Mouse (Mus musculus): Measurements from ENCODE around the gene Mcoln3. TPM values are rescaled to one million over a fixed set of nuclear protein-coding genes. Genes with fewer than 3 reads are reported as not detected.
A peak's percentile ranks its signal among the peaks of the same experiment; 100 is the strongest.

Mcoln3 gene
- polyA plus RNA-seq, 1 experiment from 2014 or later: 4.8 TPM

DNA sequence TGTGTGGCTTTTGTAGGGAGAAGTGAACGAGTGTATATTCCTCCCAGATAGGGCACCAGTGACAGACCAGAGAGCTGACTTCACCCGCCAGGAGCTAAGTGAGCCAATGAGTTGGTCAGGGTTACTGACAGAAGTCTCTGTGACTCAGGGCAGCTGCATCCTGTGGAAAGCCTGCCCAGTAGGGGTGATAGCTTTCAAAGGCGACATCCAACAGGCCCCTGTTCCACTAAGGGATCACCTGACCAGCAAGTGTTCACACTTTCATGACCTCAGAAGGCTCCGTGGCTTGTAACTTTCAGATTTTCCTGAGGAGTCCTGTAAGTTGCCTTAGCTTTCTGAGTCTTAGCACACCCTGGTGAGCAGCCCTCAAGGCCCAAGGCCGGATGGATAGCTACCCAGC lies 55.8 kb downstream of the Mcoln3 start:
- no peaks in the 10 kb centered on the region for H3K36me3 ChIP-seq (ENCODE audit: control insufficient read depth, insufficient read depth, low read length)
- no peak overlapping the region for H3K4me3 ChIP-seq (ENCODE audit: low read depth, low read length)
- no peaks in the 10 kb centered on the region for H3K4me1 ChIP-seq (replicated peaks; ENCODE audit: control insufficient read depth, insufficient read depth, low read length)
- H3K9ac ChIP-seq (ENCODE audit: low read length): no peak overlapping the region
- H3K9me3 ChIP-seq (ENCODE audit: control insufficient read depth, low read length): no peaks in the 10 kb centered on the region
- H3K27ac ChIP-seq (ENCODE audit: low read depth, low read length): no peak overlapping the region
- DNase-seq (ENCODE audit: low spot score) (no peak), ATAC-seq (replicated peaks; ENCODE audit: low FRiP score) (no peak)
- H3K4me2 ChIP-seq (ENCODE audit: low read depth, low read length, severe bottlenecking): no peak overlapping the region
- WGBS: 77% methylated on average over 5 of the region's 5 CpGs
- H3K27me3 ChIP-seq (ENCODE audit: control insufficient read depth, insufficient read depth, low read length): no peaks in the 10 kb centered on the region

DNA sequence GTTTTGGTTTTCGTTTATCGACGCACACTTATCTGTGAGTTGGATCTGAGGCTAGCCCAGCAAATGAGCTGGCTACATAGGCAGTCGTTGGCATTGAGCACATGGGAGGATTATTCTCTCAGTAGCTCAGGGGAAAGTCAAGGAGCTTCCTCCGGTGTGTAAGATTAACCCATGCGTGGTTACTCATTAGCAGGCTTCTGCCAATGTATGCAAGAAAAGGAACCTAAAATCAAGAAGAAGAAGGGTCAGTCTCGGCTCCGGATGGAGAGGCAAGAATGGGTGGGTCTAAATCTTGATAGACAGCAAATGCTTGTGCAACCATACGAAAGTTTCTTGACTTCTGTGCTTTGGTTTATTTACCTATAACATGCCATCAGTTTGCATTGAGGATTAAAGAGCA lies 57.0 kb downstream of the Mcoln3 start:
- DNase-seq (ENCODE audit: low spot score) (no peak), ATAC-seq (replicated peaks; ENCODE audit: low FRiP score) (no peak)
- H3K36me3 ChIP-seq (ENCODE audit: control insufficient read depth, insufficient read depth, low read length): no peaks in the 10 kb centered on the region
- H3K27me3 ChIP-seq (ENCODE audit: control insufficient read depth, insufficient read depth, low read length): no peaks in the 10 kb centered on the region
- no peak overlapping the region for H3K4me3 ChIP-seq (ENCODE audit: low read depth, low read length)
- no peak overlapping the region for H3K9ac ChIP-seq (ENCODE audit: low read length)
- 88% methylated on average over 9 of the region's 9 CpGs for WGBS
- no peaks in the 10 kb centered on the region for H3K4me1 ChIP-seq (replicated peaks; ENCODE audit: control insufficient read depth, insufficient read depth, low read length)
- H3K27ac ChIP-seq (ENCODE audit: low read depth, low read length): no peak overlapping the region
- no peaks in the 10 kb centered on the region for H3K9me3 ChIP-seq (ENCODE audit: control insufficient read depth, low read length)
- H3K4me2 ChIP-seq (ENCODE audit: low read depth, low read length, severe bottlenecking): no peak overlapping the region

DNA sequence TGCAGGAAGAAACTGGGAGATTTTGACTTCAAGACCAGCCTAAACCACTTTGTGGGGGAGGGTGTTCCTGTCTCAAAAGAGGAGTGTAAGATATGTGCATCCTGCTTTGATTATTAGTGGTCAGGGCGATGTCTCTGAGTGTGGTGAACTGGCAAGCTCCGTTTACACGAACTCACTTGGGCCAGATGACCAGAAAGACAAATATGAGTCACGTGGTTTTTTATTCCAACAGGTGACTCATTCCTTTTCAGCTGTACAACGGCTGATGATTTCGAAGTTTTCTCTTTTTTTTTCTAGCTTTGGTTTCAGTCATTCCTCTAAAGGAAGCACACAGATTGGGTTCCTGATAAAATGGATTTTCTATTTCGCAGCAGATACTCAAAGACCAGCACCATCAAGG lies 60.0 kb downstream of the Mcoln3 start:
- Histone ChIP-seq H3K27ac (ENCODE audit: low read depth, low read length) (no peak overlapping the region), H3K4me2 (ENCODE audit: low read depth, low read length, severe bottlenecking) (no peak overlapping the region; the same call in 1 of the 2 replicates), H3K9me3 (ENCODE audit: control insufficient read depth, low read length) (no peaks in the 10 kb centered on the region), H3K36me3 (ENCODE audit: control insufficient read depth, insufficient read depth, low read length) (no peaks in the 10 kb centered on the region), H3K9ac (ENCODE audit: low read length) (no peak overlapping the region), H3K4me3 (ENCODE audit: low read depth, low read length) (no peak overlapping the region), H3K27me3 (ENCODE audit: control insufficient read depth, insufficient read depth, low read length) (no peaks in the 10 kb centered on the region), H3K4me1 (replicated peaks; ENCODE audit: control insufficient read depth, insufficient read depth, low read length) (no peaks in the 10 kb centered on the region)
- WGBS: 85% methylated on average over 7 of the region's 7 CpGs
- no peak for ATAC-seq (replicated peaks; ENCODE audit: low FRiP score)
- DNase-seq (ENCODE audit: low spot score): no peak

DNA sequence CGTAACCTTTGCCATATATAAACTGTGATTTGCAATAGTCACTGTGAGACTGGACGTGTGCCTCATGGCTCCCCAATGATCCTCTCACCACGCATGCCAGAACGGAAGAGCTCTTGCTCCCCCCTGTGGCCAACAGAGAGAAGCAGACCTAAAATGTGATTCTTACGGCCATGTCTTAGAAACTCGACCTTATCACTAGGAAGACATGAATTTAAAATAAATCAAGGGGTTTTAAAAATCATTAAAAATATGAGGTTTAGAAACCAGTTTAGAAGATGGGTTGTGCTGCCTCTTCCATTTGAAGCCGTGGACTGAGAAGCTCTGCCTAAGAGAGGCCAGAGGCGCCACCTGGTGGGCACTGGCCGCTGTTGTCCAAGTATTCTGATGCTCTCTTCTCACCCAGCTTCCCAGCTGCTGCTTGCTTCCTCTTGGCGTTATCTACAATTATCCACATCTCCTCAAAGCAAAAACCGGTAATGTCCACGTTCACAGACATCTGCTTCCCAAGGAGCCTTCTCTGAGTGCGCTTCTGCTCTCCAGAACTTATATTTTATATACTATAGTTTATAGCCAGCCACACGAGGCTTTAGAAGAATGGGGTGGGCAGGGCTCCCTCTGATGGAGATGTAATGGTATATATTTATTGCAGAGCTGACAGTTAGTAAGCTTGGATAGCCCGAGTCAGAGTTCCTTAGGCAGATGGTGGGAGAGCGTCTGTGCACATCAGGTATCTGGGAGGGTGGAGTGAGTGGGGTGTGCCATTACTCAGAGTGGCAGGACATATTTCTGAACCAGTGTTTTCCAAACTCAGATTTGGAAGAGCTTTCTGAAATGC lies 60.7 kb downstream of the Mcoln3 start:
- peak; percentile 88 for DNase-seq (ENCODE audit: low spot score)
- Histone ChIP-seq H3K4me3 (ENCODE audit: low read depth, low read length) (peak overlapping the region; percentile 13; the same call in 1 of the 2 replicates), H3K36me3 (ENCODE audit: control insufficient read depth, insufficient read depth, low read length) (no peaks in the 10 kb centered on the region), H3K4me2 (ENCODE audit: low read depth, low read length, severe bottlenecking) (peak overlapping the region; percentile 47), H3K27me3 (ENCODE audit: control insufficient read depth, insufficient read depth, low read length) (no peaks in the 10 kb centered on the region), H3K4me1 (replicated peaks; ENCODE audit: control insufficient read depth, insufficient read depth, low read length) (no peaks in the 10 kb centered on the region), H3K27ac (ENCODE audit: low read depth, low read length) (no peak overlapping the region), H3K9me3 (ENCODE audit: control insufficient read depth, low read length) (no peaks in the 10 kb centered on the region), H3K9ac (ENCODE audit: low read length) (peak overlapping the region; percentile 44; the same call in 1 of the 2 replicates)
- peak; percentile 86 for ATAC-seq (replicated peaks; ENCODE audit: low FRiP score)
- 8% methylated on average over 16 of the region's 16 CpGs for WGBS

DNA sequence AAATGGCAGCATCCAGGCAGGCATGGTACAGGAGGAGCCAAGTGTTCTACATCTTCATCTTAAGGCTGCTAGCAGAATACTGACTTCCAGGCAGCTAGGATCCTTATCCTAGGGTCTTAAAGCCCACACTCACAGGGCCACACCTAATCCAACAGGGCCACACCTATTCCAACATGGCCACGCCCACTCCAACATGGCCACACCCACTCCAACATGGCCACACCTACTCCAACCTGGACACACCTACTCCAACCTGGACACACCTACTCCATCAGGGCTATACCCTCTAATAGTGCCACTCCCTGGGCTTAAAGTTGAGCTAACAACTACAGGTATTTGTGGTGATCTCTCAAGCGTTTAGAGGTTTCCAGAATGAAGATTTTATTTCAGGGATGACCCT lies 63.1 kb downstream of the Mcoln3 start:
- H3K27ac ChIP-seq (ENCODE audit: low read depth, low read length): no peak overlapping the region
- ATAC-seq (replicated peaks; ENCODE audit: low FRiP score) (no peak), DNase-seq (ENCODE audit: low spot score) (no peak)
- H3K9me3 ChIP-seq (ENCODE audit: control insufficient read depth, low read length): no peaks in the 10 kb centered on the region
- no peak overlapping the region for H3K4me3 ChIP-seq (ENCODE audit: low read depth, low read length)
- no peak overlapping the region for H3K9ac ChIP-seq (ENCODE audit: low read length)
- no peak overlapping the region for H3K4me2 ChIP-seq (ENCODE audit: low read depth, low read length, severe bottlenecking)
- WGBS: 41% methylated on average over 2 of the region's 2 CpGs
- no peaks in the 10 kb centered on the region; the same call in 1 of the 2 replicates for H3K4me1 ChIP-seq (replicated peaks; ENCODE audit: control insufficient read depth, insufficient read depth, low read length)
- H3K36me3 ChIP-seq (ENCODE audit: control insufficient read depth, insufficient read depth, low read length): no peaks in the 10 kb centered on the region
- H3K27me3 ChIP-seq (ENCODE audit: control insufficient read depth, insufficient read depth, low read length): no peaks in the 10 kb centered on the region

DNA sequence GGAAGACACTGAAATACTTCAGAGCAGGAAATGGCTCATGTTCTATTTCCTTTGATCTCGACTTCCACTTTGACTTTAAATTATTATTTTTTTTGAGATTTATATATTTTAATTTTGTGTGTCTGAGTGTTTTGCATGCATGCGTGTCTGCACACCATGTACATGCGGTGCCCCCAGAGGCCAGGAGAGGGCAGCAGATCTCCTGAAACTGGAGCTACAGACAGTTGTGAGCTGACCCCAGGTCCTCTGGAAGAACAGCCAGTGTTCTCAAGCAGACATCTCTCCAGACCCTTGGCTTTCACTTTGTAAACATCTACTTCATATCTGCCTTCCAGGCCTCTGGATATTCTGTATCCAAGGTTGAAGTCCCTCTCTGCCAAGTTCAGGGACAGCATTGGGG lies 63.7 kb downstream of the Mcoln3 start:
- ATAC-seq (replicated peaks; ENCODE audit: low FRiP score) (no peak), DNase-seq (ENCODE audit: low spot score) (peak; percentile 74)
- H3K36me3 ChIP-seq (ENCODE audit: control insufficient read depth, insufficient read depth, low read length): no peaks in the 10 kb centered on the region
- H3K27me3 ChIP-seq (ENCODE audit: control insufficient read depth, insufficient read depth, low read length): no peaks in the 10 kb centered on the region
- no peak overlapping the region for H3K9ac ChIP-seq (ENCODE audit: low read length)
- no peak overlapping the region for H3K27ac ChIP-seq (ENCODE audit: low read depth, low read length)
- H3K4me3 ChIP-seq (ENCODE audit: low read depth, low read length): no peak overlapping the region
- 41% methylated on average over 3 of the region's 3 CpGs for WGBS
- H3K9me3 ChIP-seq (ENCODE audit: control insufficient read depth, low read length): no peaks in the 10 kb centered on the region
- no peak overlapping the region for H3K4me2 ChIP-seq (ENCODE audit: low read depth, low read length, severe bottlenecking)
- no peaks in the 10 kb centered on the region; the same call in 1 of the 2 replicates for H3K4me1 ChIP-seq (replicated peaks; ENCODE audit: control insufficient read depth, insufficient read depth, low read length)

DNA sequence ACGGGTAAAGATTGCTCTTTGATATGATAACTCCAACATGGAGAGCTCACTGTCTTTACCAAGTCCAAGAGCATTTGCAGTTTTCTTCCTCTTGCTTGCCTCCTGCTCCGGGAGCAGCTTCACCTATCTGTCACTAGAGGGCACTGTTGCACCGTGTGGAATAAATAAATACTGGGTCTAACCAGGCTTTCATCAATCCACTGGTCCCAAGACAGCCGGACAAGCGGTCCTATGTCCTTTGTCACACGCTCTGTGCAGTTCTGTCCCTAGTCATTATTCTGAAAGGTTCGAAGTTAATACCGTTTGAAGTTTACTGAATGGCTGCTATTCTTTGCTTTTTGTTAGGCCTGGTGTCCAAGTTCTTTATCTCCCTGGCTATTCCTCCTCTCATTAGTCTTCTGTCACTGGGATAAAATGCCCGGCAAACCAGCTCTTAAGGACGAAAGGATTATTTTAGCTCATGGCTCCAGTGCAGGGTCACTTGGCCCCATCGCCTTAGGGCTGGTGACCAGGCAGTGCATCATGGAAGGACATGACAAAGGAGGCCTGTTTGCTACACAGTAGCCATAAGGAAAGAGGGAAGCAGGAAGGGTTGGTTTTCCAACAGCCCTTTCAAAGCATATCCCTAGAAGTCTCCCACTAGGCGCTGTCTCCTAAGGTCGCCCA lies 67.9 kb downstream of the Mcoln3 start:
- no peak overlapping the region for H3K4me3 ChIP-seq (ENCODE audit: low read depth, low read length)
- 0 out of 2 replicates have a peak overlapping the region, but pooled peaks have one; percentile 16 for H3K4me2 ChIP-seq (ENCODE audit: low read depth, low read length, severe bottlenecking)
- no peaks in the 10 kb centered on the region; the same call in 1 of the 2 replicates for H3K4me1 ChIP-seq (replicated peaks; ENCODE audit: control insufficient read depth, insufficient read depth, low read length)
- no peaks in the 10 kb centered on the region for H3K27me3 ChIP-seq (ENCODE audit: control insufficient read depth, insufficient read depth, low read length)
- H3K9me3 ChIP-seq (ENCODE audit: control insufficient read depth, low read length): no peaks in the 10 kb centered on the region
- H3K36me3 ChIP-seq (ENCODE audit: control insufficient read depth, insufficient read depth, low read length): no peaks in the 10 kb centered on the region
- 16% methylated on average over 13 of the region's 13 CpGs for WGBS
- DNase-seq (ENCODE audit: low spot score): peak; percentile 81
- H3K9ac ChIP-seq (ENCODE audit: low read length): no peak overlapping the region
- ATAC-seq (replicated peaks; ENCODE audit: low FRiP score): peak; percentile 75
- no peak overlapping the region for H3K27ac ChIP-seq (ENCODE audit: low read depth, low read length)

DNA sequence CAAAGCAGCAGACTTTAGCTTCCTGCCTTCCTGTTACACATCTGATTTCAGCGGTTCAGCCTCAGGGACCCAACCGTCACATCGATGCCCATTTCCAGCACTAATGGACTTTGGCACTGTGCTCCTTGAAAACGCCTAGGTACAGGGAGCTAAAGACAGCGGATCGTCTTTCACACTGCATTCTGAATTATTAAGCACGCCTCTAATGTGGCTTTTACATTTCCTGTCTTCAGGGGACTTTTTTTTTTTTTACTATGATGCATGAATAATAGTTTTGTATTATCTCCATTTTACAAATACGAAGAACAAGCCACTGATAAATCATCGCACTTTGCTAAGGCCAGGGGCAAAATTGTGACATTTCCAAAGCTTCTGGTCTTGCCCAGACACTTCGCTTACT lies 68.8 kb downstream of the Mcoln3 start:
- Histone ChIP-seq H3K4me1 (replicated peaks; ENCODE audit: control insufficient read depth, insufficient read depth, low read length) (no peaks in the 10 kb centered on the region; the same call in 1 of the 2 replicates), H3K9ac (ENCODE audit: low read length) (no peak overlapping the region), H3K36me3 (ENCODE audit: control insufficient read depth, insufficient read depth, low read length) (no peaks in the 10 kb centered on the region), H3K4me3 (ENCODE audit: low read depth, low read length) (no peak overlapping the region), H3K4me2 (ENCODE audit: low read depth, low read length, severe bottlenecking) (no peak overlapping the region), H3K9me3 (ENCODE audit: control insufficient read depth, low read length) (no peaks in the 10 kb centered on the region), H3K27me3 (ENCODE audit: control insufficient read depth, insufficient read depth, low read length) (no peaks in the 10 kb centered on the region), H3K27ac (ENCODE audit: low read depth, low read length) (no peak overlapping the region)
- ATAC-seq (replicated peaks; ENCODE audit: low FRiP score): no peak
- DNase-seq (ENCODE audit: low spot score): no peak
- 90% methylated on average over 10 of the region's 10 CpGs for WGBS
